Mouse (Mus musculus): ENCODE measurements around the gene Rcn2.

DNA sequence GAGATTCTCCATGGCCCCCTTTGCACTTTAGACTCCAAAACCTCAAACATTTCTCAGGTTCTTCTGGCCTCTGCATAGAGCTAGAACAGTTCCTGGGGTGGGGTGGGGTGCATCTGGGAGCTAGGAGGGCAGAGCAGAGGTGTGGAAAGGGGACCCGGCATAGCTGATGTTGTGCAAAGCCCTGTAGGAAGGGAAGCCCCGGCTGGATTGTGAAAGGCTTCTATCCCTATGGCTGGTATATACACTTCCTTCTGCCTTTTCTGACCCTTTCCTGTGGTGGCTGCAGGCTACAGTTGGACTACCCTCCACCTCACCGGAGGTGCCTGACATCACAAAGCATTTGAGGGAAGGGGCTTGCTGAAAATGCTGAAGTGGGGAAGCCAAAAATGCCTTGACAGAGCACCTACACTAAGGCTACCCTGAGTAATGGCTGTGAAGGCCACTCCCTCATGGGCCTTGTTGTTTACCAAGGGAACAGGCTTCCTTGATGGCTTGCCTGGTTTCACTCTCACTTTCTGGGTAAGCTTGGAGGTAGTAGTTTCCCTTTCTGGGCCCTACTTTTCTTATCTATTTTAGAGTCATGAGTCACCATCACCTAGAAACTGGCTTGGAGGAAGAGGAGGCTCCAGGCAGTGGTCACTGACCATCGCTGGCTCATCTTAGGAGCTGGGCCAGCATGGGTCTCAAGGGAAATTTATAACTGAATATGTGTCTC is 56.1 kb downstream of the Rcn2 start:
- TF ChIP-seq CTCF (IDR thresholded peaks at IDR 0.05; ENCODE audit: low read depth), result no peak
- no peak for TF ChIP-seq EP300 (IDR thresholded peaks at IDR 0.05; ENCODE audit: low read depth)
